Mouse (Mus musculus): ENCODE measurements at regions not wholly inside any gene's neighbourhood (a gene's known extent, or its start where the extent isn't known, plus 50 kb on each side); places are given as distances from the start of the nearest gene placed in this dataset.

DNA sequence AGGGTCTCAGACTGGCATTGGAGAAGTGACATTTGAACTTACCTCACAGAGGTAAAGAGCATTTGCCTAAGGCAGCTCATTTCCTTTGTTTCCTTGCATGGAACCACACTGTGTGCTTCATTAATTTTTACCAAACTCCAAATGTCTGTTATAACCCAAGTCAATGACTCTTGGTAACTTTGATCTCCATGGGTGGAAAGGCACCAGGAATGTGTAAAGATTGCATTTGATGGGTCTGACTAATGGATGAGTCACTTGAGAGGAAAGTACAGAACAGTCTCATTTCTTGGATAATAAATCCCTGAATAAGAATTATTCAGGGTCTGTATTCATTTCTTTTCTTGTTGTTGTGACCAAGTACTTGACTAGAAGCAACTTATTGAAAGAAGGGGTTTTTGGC, 97.3 kb upstream of the Rab11fip2 start:
- no peak for DNase-seq (ENCODE audit: extremely low read depth, low read depth)

DNA sequence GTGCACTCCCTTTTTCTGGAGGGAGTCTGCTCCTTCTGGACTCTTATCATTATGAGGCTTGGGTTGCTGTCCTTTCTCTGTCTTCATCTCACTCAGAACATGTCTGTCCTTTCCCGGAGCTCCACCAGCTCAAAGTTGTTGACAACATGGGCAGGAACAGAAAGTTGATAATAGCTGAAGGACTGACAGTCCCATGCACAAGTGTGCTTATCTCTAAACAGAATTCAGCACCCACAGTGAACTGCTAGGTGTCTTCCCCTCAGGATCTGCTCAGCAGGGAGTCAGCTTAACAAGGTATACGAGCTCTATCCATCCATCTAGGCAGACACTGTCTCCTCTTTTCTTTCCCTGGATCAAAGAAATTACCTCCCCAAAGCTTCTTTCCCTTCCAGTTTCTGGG, 89.2 kb upstream of the Rab11fip2 start:
- DNase-seq (ENCODE audit: extremely low read depth, low read depth) = no peak

DNA sequence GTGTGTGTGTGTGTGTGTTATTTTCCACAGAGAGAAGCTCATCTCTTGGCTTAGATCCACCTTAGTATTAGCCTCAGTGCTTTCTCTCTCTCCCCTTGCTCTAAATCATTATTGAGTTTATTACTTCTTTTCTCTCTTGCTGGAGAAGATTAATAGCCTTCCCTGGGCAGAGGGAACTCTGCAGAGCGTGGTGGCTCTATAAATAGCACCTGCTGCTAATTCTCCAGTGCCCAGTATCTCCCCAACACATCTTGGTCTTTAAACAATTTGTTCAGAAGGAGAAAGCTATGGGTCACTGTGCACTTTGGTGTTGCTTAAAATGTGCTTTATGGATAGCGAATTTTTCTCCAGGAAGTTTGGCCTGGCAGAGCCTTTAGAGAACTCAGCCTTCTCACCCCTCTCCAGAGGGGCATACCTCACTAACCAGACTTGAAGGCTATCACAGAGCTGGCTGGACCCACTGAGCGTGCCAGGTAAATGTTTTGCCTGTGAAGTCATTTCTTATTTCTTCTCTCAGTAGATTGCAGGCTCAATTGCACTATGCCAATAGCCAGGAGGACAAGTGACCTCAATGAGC, 86.8 kb upstream of the Rab11fip2 start:
- no peak for DNase-seq (ENCODE audit: extremely low read depth, low read depth)

DNA sequence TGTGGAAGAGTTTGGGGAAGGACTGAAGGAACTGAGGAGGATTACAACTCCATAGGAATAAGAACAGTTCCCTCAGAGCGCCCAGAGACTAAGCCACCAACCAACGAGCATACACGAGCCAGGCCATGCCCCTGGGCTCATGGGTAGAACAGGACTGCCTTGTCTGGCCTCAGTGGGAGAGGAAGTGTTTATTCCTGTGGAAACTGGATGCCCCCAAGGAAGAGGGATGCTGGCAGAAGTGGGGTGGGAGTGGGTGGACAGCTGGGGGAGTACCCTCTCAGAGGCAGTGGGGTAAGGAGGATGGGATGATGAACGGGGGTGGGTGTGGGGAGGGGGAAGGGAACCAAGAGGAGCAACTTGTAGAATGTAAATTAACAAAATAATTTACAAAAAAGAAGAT, 86.3 kb upstream of the Rab11fip2 start:
- no peak for DNase-seq (ENCODE audit: extremely low read depth, low read depth)

DNA sequence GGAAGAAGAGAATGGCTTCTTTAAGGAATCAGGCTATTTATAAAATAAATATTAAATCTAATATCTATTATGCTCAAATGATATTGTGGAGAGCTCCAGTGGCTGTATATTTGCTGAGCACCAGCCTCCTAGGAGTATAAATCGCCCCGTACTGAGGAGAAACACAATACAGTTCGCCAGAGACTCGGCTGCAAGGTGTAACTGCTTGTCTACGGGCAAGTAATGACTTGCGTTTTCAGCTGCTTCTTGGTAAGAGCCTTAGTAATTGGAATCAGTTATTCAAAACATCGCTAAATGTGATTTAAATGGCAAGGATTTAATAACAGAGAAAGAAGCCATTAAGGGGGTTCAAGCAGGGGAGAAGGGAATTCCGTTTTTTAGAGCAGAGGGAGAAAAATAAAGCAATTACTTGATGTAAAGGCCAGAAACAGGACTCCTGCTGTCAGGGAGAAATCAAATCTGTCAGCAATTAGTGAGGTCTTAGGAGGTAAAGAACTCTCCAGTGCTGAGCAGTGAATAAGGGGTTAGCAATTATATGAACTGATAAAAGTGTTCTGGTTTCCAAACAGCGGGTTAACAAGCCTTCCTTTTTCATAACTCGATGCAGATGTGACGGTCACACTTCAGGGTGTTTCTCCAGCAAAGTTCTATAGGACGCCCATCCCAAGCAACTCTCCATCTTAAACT, 72.3 kb upstream of the Rab11fip2 start:
- no peak for DNase-seq (ENCODE audit: extremely low read depth, low read depth)

DNA sequence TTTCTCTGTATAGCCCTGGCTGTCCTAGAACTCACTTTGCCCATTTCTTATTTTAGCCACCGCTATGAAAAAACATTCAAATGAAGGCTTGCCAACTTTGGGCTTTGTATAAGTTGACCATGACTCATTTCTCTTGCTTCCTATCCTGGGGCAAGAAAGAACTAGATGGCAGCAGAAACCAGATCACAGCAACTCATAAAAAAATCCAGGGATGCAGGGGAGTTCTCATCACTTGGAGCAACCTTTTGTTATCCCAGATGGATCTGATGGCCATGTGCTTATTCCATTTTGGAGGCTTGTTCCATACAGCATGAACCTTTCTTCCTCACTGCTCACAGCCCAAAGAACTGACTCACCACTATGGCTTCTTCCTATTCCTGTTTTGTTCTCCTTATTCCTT, 52.1 kb upstream of the Rab11fip2 start:
- no peak for DNase-seq (ENCODE audit: extremely low read depth, low read depth)
